Mouse (Mus musculus) midbrain, embryonic 16.5 days (tissue): ENCODE results near the gene Cnn2. TPM values are rescaled to one million over a fixed set of nuclear protein-coding genes. Genes with fewer than 3 reads are reported as not detected.

Source experiments
- ATAC-seq: fragments of 200-750 bp; cut with Nextera tagmentation; 2 replicates; pipeline ENCODE4 v1.8.0; 2017; ENCODE audit warnings: moderate TSS enrichment
- H3K27ac ChIP-seq: fragments of 300-500 bp; sonication (generic); 2 replicates; pipeline ENCODE4 v1.5.1; 2014; ENCODE audit warnings: mild to moderate bottlenecking, low read length, mixed read lengths
- H3K27me3 ChIP-seq: fragments of 300-500 bp; sonication (generic); 2 replicates; pipeline ENCODE4 v1.6.1; 2014; ENCODE audit warnings: low read depth, low read length, mixed read lengths; ENCODE audit not compliant: control insufficient read depth, insufficient read depth
- H3K36me3 ChIP-seq: fragments of 300-500 bp; sonication (generic); 2 replicates; pipeline ENCODE4 v1.6.1; 2014; ENCODE audit warnings: mild to moderate bottlenecking, low read length, moderate library complexity, mixed read lengths; ENCODE audit not compliant: control insufficient read depth, insufficient read depth
- H3K4me1 ChIP-seq: fragments of 300-500 bp; sonication (generic); 2 replicates; pipeline ENCODE4 v1.6.1; 2014; ENCODE audit warnings: mild to moderate bottlenecking, low read length, mixed read lengths; ENCODE audit not compliant: control insufficient read depth, insufficient read depth
- H3K4me2 ChIP-seq: fragments of 300-500 bp; sonication (generic); 2 replicates; pipeline ENCODE4 v1.6.1; 2014; ENCODE audit warnings: mild to moderate bottlenecking, low read length, mixed read lengths
- H3K4me3 ChIP-seq: fragments of 300-500 bp; sonication (generic); 2 replicates; pipeline ENCODE4 v1.5.1; 2014; ENCODE audit warnings: low read depth, mild to moderate bottlenecking, low read length, moderate library complexity, mixed read lengths
- H3K9ac ChIP-seq: fragments of 300-500 bp; sonication (generic); 2 replicates; pipeline ENCODE4 v1.6.1; 2014; ENCODE audit warnings: low read depth, low read length, mixed read lengths
- H3K9me3 ChIP-seq: fragments of 300-500 bp; sonication (generic); replicated peaks from 2 replicates; pipeline ENCODE4 v1.6.1; 2014; ENCODE audit warnings: mild to moderate bottlenecking, low read length, mixed read lengths; ENCODE audit not compliant: control insufficient read depth, poor library complexity, severe bottlenecking
- WGBS: fragments of 180-500 bp; shearing (Covaris S2); extraction: QIAGEN DNeasy Blood & Tissue Kit; methylation state at CpG from one replicate; pipeline ENCODE4 v1.1.7; 2014; 5-methylcytosine and 5-hydroxymethylcytosine counted together
- polyA plus RNA-seq: library from polyadenylated mRNA; unstranded; fragments of >200 nt; fragmentation: Nextera tagmentation; extraction: Ambion mirVana; gene quantifications from 2 replicates; pipeline ENCODE4 v1.2.1, GENCODE M21; 2015

The Cnn2 gene
- polyA plus RNA-seq: 25.7 and 26.2 TPM in 2 replicates

- Histone ChIP-seq H3K4me1 (peaks cover 18% of the 10 kb centered on the region), H3K9me3 (0 out of 2 replicates have a peak, but pooled peaks cover 2% of the 10 kb centered on the region), H3K9ac (peak within 1 kb of the TSS; percentile 62), H3K36me3 (no peaks in the 10 kb centered on the region), H3K27ac (no peak within 1 kb of the TSS), H3K4me3 (peak within 1 kb of the TSS; percentile 43), H3K4me2 (peak within 1 kb of the TSS; percentile 65), H3K27me3 (peaks cover 29% of the 10 kb centered on the region)
- 1% methylated on average over 59 of the region's 59 CpGs for WGBS
- ATAC-seq: no peak
Measured at GRCm38 (mm10) chr10:79988506-79989271, at the start of gene Cnn2. Cnn2 (plus strand) TSS chr10:79988584.

- H3K4me2 ChIP-seq: no peak overlapping the region
Measured at GRCm38 (mm10) chr10:79940749-79941148, 47.6 kb upstream of the Cnn2 start.

DNA sequence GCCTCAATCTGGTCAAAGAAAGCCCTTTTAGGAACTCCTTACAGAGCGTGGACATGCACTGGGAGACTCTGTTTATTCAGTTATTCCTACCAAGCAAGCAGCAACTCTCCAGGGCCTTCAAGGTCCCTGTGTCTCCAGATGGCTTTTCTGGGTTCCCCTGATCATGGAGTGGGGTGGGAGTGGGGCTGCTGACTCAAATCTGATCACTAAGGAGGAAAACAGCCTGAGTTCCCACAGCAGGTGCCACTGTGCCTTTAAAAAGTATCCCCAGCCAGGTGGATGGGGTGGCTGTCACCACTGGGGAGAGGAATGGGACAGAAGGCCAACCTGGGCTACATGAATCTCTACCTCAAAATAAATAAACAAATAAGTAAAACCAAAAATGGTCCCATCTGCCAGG, 45.4 kb upstream of the Cnn2 start:
- peaks cover 3% of the 10 kb centered on the region; the same call in 1 of the 2 replicates for H3K36me3 ChIP-seq
- H3K27ac ChIP-seq: no peak overlapping the region
- no peaks in the 10 kb centered on the region for H3K9me3 ChIP-seq
- H3K27me3 ChIP-seq: no peaks in the 10 kb centered on the region
- no peak overlapping the region for H3K4me2 ChIP-seq
- no peak overlapping the region for H3K9ac ChIP-seq
- no peak for ATAC-seq
- H3K4me3 ChIP-seq: no peak overlapping the region
- H3K4me1 ChIP-seq: peaks cover 3% of the 10 kb centered on the region; the same call in 1 of the 2 replicates
- WGBS: 96% methylated on average over 1 of the region's 1 CpGs

More at GRCm38 (mm10) chr10:79940749-79941148, 47.6 kb upstream of the Cnn2 start:
- WGBS: 77% methylated on average over 7 of the region's 7 CpGs
- H3K27ac ChIP-seq: no peak overlapping the region
- H3K9me3 ChIP-seq: no peaks in the 10 kb centered on the region
- ATAC-seq: no peak
- peaks cover 6% of the 10 kb centered on the region; the same call in 1 of the 2 replicates for H3K36me3 ChIP-seq
- H3K27me3 ChIP-seq: no peaks in the 10 kb centered on the region
- H3K4me1 ChIP-seq: peaks cover 7% of the 10 kb centered on the region; the same call in 1 of the 2 replicates
- no peak overlapping the region for H3K9ac ChIP-seq
- H3K4me3 ChIP-seq: no peak overlapping the region

DNA sequence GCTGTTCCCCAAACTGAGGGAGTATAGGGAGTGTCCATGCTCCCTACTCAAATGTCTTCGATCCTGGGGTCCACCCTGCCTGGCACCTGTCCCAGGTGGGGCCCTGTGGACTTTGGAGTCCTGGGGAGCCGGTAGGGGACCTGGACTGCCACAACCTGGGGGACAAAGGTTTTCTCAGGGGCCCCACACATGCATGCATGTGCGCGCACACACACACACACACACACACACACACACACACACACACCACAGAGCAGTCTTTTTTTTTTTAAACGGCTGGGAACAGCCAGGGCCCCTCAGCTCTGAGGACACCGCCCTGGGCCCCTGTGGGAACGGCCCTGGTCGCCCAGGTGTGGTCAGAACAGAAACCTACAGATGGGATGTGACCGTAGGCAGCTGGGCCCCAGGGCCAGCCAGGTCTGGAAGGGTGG, 44.9 kb upstream of the Cnn2 start:
- no peak overlapping the region for H3K4me2 ChIP-seq
- peaks cover 3% of the 10 kb centered on the region; the same call in 1 of the 2 replicates for H3K4me1 ChIP-seq
- H3K9ac ChIP-seq: no peak overlapping the region
- no peak overlapping the region for H3K27ac ChIP-seq
- H3K4me3 ChIP-seq: no peak overlapping the region
- H3K27me3 ChIP-seq: no peaks in the 10 kb centered on the region
- 84% methylated on average over 9 of the region's 9 CpGs for WGBS
- H3K9me3 ChIP-seq: no peaks in the 10 kb centered on the region
- H3K36me3 ChIP-seq: peaks cover 3% of the 10 kb centered on the region; the same call in 1 of the 2 replicates
- ATAC-seq: no peak

- ATAC-seq: peak; percentile 62
- Histone ChIP-seq H3K27ac (no peak overlapping the region), H3K9me3 (no peaks in the 10 kb centered on the region), H3K27me3 (no peaks in the 10 kb centered on the region), H3K4me3 (no peak overlapping the region), H3K4me2 (no peak overlapping the region), H3K4me1 (peaks cover 3% of the 10 kb centered on the region; the same call in 1 of the 2 replicates), H3K36me3 (peaks cover 13% of the 10 kb centered on the region; the same call in 1 of the 2 replicates), H3K9ac (0 out of 2 replicates have a peak overlapping the region, but pooled peaks have one; percentile 10)
- WGBS: 21% methylated on average over 16 of the region's 16 CpGs
Measured at GRCm38 (mm10) chr10:79945507-79946234, 42.7 kb upstream of the Cnn2 start.

DNA sequence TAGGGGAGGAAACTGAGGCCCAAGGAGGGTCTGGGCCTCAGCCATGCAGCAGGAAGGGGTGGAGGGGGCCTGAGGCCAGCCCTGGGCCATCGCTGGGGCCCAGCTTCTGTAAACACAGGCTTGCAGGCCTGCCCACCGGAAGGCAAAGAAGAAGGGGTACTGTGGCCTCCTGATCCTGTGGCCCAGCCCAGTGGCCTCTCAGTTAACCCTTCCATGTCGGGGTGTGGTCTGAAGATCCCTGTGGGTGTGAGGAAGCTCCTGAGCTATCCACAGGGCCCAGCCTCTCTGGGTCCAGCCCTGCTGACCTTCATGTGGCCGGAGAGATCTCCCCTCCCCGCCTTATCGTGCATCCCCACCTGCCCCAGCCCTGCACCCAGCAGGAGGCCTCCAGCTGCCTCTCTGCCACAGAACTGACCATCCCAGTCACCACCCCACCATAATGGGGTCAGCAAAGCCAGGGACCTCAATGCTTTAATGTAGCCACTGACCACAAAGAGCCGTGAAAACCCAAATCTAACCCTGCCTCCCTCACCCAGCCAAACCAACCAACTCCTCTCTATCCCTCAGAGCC, 41.5 kb upstream of the Cnn2 start:
- Histone ChIP-seq H3K27ac (no peak overlapping the region), H3K4me1 (peaks cover 3% of the 10 kb centered on the region; the same call in 1 of the 2 replicates), H3K36me3 (peaks cover 14% of the 10 kb centered on the region), H3K4me3 (no peak overlapping the region), H3K9me3 (no peaks in the 10 kb centered on the region), H3K9ac (no peak overlapping the region), H3K27me3 (no peaks in the 10 kb centered on the region), H3K4me2 (no peak overlapping the region)
- WGBS: 25% methylated on average over 7 of the region's 7 CpGs
- no peak for ATAC-seq

DNA sequence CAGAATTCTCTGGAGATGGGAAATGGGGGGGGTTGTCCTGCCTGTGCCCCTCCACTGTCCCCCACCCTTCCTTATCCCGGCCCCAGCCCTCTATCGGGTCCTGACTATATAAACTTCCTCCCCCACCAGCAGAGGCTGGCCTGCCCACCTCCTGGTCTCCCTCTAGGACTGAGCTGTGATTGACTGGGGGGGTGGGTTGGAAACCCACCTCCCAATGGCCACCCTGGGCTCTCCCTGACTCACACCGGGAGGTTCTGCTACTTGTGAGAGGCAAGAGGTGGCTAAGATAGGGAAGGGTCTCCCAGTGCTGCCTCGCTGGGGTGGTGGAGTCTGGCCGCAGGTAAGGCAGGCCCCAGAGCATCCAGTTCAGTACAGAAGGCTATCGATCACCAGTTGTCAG, 40.9 kb upstream of the Cnn2 start:
- Histone ChIP-seq H3K36me3 (peaks cover 14% of the 10 kb centered on the region), H3K27me3 (no peaks in the 10 kb centered on the region), H3K27ac (no peak overlapping the region), H3K4me2 (no peak overlapping the region), H3K4me1 (peaks cover 3% of the 10 kb centered on the region; the same call in 1 of the 2 replicates), H3K4me3 (no peak overlapping the region), H3K9me3 (no peaks in the 10 kb centered on the region), H3K9ac (no peak overlapping the region)
- WGBS: 77% methylated on average over 6 of the region's 6 CpGs
- ATAC-seq: no peak

DNA sequence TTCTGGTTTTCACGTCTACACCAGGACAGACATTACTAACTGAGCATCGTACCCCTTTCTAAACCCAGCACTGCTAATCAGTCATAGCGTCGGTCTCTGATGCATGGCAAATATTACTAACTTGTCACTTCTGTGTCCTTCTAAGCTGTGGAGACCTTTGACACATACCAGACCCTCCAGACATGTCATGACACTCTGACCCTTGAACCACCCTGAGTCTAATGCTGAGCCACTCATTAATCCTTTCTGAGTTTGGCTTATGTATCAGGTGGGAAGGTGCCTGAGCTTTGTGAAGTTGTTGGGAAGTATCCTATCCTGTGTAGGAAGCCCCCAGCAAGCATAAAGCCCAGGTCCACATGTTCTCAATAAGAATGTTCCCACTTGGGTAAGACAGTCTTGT, 38.5 kb upstream of the Cnn2 start:
- H3K36me3 ChIP-seq: peaks cover 14% of the 10 kb centered on the region
- H3K4me3 ChIP-seq: no peak overlapping the region
- ATAC-seq: no peak
- H3K4me2 ChIP-seq: no peak overlapping the region
- WGBS: 91% methylated on average over 4 of the region's 4 CpGs
- H3K9me3 ChIP-seq: no peaks in the 10 kb centered on the region
- no peak overlapping the region for H3K27ac ChIP-seq
- peaks cover 3% of the 10 kb centered on the region; the same call in 1 of the 2 replicates for H3K4me1 ChIP-seq
- no peaks in the 10 kb centered on the region for H3K27me3 ChIP-seq
- no peak overlapping the region for H3K9ac ChIP-seq
